Mouse (Mus musculus) adrenal gland, adult 18-20 months (tissue): ENCODE data around the gene Stt3b. TPM values are rescaled to one million over a fixed set of nuclear protein-coding genes. Genes with fewer than 3 reads are reported as not detected.
A peak's percentile ranks its signal among the peaks of the same experiment; 100 is the strongest.

Source experiments
- DNase-seq, 2 experiments: peaks; one replicate each; pipeline ENCODE4 v3.0.0; 2021 to 2022; ENCODE audit warnings: low spot score in 2 of 2
- total RNA-seq, 2 experiments: library from RNA; stranded (reverse); gene quantifications; 1 replicate in 1 of 2; 2 replicates in 1 of 2; pipeline ENCODE4 v1.2.3; 2021

Stt3b gene
- total RNA-seq, 2 experiments from 2014 or later = 123 to 124 TPM

DNA sequence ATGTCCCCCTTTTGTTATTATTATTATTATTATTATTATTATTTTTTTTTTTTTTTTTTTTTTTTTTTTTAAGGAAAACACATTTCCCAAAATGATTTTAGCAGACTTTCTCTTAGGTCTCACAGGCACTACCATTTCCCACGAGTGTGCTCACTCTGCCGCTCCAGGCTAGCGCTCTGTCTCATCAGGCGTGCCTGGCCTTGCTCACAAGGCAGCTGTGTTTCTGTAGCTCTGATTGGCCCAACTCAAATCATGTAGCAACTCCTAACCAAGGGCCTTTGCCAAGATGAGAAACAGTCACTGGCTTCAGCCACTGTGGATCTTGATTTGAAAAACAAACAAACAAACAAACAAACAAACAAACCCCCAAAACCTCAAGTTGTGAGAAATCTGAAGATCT is 9.9 kb upstream of the Stt3b start:
- no peak for DNase-seq

DNA sequence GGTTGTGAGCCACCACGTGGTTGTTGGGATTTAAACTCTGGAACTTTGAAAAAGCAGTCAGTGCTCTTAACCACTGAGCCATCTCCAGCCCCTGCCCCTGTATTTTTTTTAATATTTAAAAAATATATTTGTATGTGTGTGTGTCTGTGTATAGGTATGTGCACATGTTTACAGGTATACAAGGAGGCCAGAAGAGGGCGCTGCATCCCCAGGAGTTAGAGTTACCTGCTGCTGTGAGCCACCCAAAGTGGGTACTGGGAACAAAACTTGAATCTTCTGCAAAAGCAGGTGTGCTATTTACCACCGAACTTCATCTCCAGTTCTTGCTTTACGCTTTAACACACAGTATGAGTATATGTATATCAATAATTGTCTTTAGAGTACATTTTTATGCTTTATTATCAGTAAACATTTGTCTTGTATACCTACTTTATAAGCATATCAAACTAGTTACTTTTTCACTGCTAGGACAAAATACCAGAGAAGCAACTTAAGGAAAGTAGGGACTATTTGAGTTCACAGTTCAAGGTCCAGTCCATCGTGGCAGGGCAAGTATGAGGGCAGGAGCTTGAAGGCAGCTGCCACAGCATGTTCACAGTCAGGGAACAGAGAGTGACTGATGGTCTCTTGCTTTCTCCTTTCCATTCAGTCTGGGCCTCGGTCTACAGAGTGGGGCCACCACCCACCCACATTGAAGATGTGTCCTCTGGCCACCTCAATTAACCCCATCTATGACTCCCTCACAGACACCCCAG is 8.6 kb upstream of the Stt3b start:
- DNase-seq = no peak

DNA sequence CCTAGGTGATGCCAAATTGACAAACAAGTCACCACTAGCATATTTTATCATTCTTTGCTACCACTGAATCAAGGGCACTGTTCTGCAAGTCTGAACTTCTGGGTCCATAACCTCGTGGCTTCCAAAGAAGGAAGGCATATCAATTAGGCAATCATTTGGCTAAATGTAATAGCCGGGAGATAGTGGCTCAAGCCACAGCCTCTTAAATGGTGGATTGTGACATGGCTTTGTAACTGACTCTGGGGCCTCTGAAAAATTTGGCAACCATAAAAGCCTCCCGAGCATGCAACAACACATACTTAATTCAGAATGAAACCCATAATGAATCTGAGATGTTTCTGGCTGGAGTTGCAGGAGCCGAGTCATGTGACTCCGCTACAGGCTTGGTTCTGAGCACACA is 6.8 kb upstream of the Stt3b start:
- no peak for DNase-seq

- DNase-seq = no peak
Observed at GRCm38 (mm10) chr9:115314556-115314955, 4.3 kb upstream of the Stt3b start.

GRCm38 (mm10) chr9:115313830-115314229 is 3.6 kb upstream of the Stt3b start:
- no peak for DNase-seq

- DNase-seq = no peak
Observed at GRCm38 (mm10) chr9:115311223-115311520, 951 bp upstream of the Stt3b start.

- peak in 1 of 2 experiments; percentile 77 for DNase-seq
Observed at GRCm38 (mm10) chr9:115309977-115310345, 260 bp downstream of the Stt3b start.

GRCm38 (mm10) chr9:115309381-115309971 is 745 bp downstream of the Stt3b start:
- DNase-seq = no peak

DNA sequence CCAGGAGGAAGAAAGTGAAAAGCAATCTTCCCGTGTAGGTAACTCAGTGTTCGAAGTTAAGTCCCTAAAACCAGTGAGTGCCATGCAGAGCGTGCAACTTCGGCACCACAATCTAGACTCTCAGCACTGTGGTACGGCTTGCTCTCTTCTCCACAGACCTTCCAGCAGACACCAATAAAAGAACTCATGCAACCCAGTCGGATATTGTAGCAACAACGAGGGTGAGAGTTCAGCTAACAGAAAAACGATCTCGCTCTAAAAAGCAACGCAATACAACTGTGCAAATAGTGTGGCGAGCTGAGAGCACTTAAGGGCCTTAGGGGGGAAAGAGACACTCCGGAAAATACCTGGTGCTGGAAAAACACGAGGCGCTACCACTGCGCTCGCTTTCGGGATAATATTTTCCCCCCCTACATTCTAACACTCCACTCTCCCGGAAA is 1.3 kb downstream of the Stt3b start:
- peak in 1 of 2 experiments; percentile 20 for DNase-seq

GRCm38 (mm10) chr9:115308401-115308800 is 1.8 kb downstream of the Stt3b start:
- no peak for DNase-seq

DNA sequence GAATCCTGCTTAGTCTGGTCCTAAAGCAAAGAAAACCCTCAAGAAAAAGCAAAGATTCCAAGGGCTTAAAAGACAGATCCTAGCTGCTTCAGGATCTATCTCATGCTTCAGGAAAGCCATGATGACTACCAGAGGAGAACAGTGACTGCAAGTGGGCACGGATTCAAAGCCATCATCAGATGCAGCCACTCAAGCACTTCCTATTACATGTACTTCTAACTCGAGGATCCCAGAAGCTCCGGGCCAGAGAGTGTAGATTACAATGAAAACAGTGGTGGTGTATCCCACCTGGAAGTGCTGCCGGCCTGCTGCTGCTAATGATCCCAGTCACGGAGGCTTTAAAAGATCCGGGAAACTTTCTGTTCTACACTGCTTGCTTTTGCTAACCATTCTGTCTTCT is 4.0 kb downstream of the Stt3b start:
- DNase-seq = no peak

GRCm38 (mm10) chr9:115304149-115304548 is 6.1 kb downstream of the Stt3b start:
- no peak for DNase-seq

GRCm38 (mm10) chr9:115301593-115301992 is 8.6 kb downstream of the Stt3b start:
- DNase-seq = no peak

- DNase-seq = no peak
Observed at GRCm38 (mm10) chr9:115301002-115301579, 9.1 kb downstream of the Stt3b start.

GRCm38 (mm10) chr9:115296738-115297137 is 13.5 kb downstream of the Stt3b start:
- DNase-seq = no peak

DNA sequence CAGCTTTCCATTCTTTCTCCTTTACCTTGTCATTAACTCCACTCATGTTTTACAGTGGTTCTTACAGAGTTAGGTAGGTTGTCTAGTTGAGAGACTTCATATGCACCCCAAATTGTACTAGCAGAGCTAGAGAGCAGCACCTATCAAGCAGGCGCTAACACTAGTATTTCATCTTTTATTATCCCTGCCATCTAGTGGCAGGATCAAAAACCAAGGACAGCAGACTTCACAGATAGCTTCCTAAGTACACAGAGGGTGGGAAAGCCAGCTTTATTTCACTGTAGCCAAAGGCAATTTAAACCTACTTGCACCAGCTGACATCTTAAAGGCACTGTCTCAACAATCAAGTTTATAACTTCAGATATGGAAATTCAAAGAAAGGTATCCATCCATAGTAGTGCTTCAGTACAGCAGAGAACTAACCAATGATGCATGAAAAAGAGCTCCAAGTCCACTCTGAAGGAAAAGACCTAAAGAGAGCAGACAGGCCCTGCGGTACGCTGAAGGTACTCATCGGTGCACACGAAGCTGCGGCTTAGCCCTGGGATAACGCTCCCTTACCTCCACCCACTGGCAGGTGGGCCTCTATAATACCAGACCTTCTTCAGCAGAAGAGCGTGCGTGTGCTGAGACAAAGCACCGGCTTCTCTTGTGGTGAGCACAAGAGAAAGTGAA is 16.2 kb downstream of the Stt3b start:
- no peak for DNase-seq

- no peak for DNase-seq
Observed at GRCm38 (mm10) chr9:115287774-115288434, 22.3 kb downstream of the Stt3b start.

DNA sequence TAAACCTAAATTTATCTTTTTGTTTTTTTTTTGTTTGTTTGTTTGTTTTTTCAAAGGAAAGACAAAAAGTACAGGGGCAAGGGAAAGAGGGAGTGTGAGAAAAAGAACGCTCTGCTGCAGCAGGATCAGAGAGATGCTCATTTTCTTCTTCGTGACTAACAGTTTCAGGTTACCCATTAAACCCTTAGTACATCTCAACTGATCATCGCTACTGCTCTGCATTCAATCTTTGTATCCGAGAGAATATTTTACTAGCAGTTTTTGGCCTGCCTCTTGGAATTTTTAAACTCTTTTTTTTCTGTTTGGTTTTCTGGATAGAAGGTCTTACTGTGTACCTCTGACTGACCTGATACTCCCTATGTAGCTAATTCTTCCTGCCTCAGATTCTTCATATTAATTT is 25.8 kb downstream of the Stt3b start:
- DNase-seq = no peak

GRCm38 (mm10) chr9:115283403-115283802 is 26.8 kb downstream of the Stt3b start:
- no peak for DNase-seq

DNA sequence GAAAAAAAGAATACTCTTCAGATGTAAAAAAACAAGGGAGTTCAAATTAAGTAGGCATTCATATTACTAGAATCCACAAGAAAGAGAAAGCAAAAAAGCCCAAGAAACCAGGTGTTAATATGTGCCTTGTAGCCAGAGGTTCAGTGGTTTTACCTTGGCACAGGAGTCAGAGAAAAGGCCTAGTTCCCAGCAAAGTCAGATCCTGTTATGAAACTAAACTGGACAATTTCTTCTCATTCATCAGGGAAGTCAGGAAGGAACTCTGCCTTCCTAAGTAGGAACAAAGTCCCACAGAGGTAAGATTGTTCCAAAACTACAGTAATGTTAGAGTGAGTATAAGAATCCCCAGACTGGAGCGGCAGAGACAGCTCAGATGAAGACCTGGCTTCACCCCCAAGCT is 31.6 kb downstream of the Stt3b start:
- no peak for DNase-seq

- DNase-seq = no peak
Observed at GRCm38 (mm10) chr9:115274806-115275205, 35.4 kb downstream of the Stt3b start.
